Mouse (Mus musculus) liver, embryonic 14 days (tissue): ENCODE results near the gene Il25. TPM values are rescaled to one million over a fixed set of nuclear protein-coding genes. Genes with fewer than 3 reads are reported as not detected.

Experiments used
- polyA plus RNA-seq: library from polyadenylated mRNA; depleted of rRNA; stranded (reverse); fragments of >200 nt; gene quantifications from 2 replicates; pipeline ENCODE4 v1.2.3, GENCODE M21; 2012; rRNA removed

Gene Il25
- polyA plus RNA-seq: not detected in 2 replicates

GRCm38 (mm10) chr14:54932645-54933150, at the start of gene Il25:
TSS of gene Il25 (plus strand) at chr14:54932695.

GRCm38 (mm10) chr14:54883154-54884021, 49.1 kb upstream of the Il25 start, which contains the start of the genes Bcl2l2 and Gm20521:
TSS of gene Bcl2l2 (plus strand) at chr14:54883377.
TSS of gene Gm20521 (plus strand) at chr14:54883441.

GRCm38 (mm10) chr14:54892200-54892599, 40.3 kb upstream of the Il25 start, which contains the start of gene Pabpn1:
TSS of gene Pabpn1 (plus strand) at chr14:54892500.

GRCm38 (mm10) chr14:54912886-54913285, 19.6 kb upstream of the Il25 start, which contains the start of gene Slc22a17:
TSS of gene Slc22a17 (minus strand) at chr14:54913132.

GRCm38 (mm10) chr14:54925349-54926342, 6.8 kb upstream of the Il25 start, which contains the start of gene Efs:
TSS of gene Efs (minus strand) at chr14:54926126.

GRCm38 (mm10) chr14:54935904-54936830, 3.7 kb downstream of the Il25 start, which contains the start of gene Cmtm5:
TSS of gene Cmtm5 (plus strand) at chr14:54936261.

GRCm38 (mm10) chr14:54966320-54966977, 34.0 kb downstream of the Il25 start, which contains the start of gene Myh6:
TSS of gene Myh6 (minus strand) at chr14:54966927.

GRCm38 (mm10) chr14:54976633-54977032, 44.1 kb downstream of the Il25 start, which contains the start of gene Gm17428:
TSS of gene Gm17428 (plus strand) at chr14:54976933.

Other genes with a start within 250 kb of the Il25 start
- 32.7 and 36.7 TPM in 2 replicates for gene 1700123O20Rik, start 246.5 kb upstream of the Il25 start, polyA plus RNA-seq
- 71.1 and 71.7 TPM in 2 replicates for gene Acin1, start 245.8 kb upstream of the Il25 start, polyA plus RNA-seq
- 0.05 TPM in 2 replicates for gene Gm29776, start 233.9 kb upstream of the Il25 start, polyA plus RNA-seq
- 5.1 and 7.5 TPM in 2 replicates for gene Cebpe, start 220.5 kb upstream of the Il25 start, polyA plus RNA-seq
- 2.9 and 3.6 TPM in 2 replicates for gene Slc7a8, start 150.7 kb upstream of the Il25 start, polyA plus RNA-seq
- not detected in 2 replicates for gene Rnf212b, start 118.6 kb upstream of the Il25 start, polyA plus RNA-seq
- 1.1 and 1.2 TPM in 2 replicates for gene Homez, start 61.7 kb upstream of the Il25 start, polyA plus RNA-seq
- gene Ppp1r3e, start 55.1 kb upstream of the Il25 start, polyA plus RNA-seq: 2.6 and 3.0 TPM in 2 replicates
- 4.9 and 5.8 TPM in 2 replicates for gene Bcl2l2, start 49.3 kb upstream of the Il25 start, polyA plus RNA-seq
- 0.09 and 0.10 TPM in 2 replicates for gene Gm20521, start 49.3 kb upstream of the Il25 start, polyA plus RNA-seq
- gene Pabpn1, start 40.2 kb upstream of the Il25 start, polyA plus RNA-seq: 115 and 131 TPM in 2 replicates
- 2.8 and 5.0 TPM in 2 replicates for gene Slc22a17, start 19.6 kb upstream of the Il25 start, polyA plus RNA-seq
- gene Efs, start 6.6 kb upstream of the Il25 start, polyA plus RNA-seq: 0.25 and 0.83 TPM in 2 replicates
- gene Cmtm5, start 3.6 kb downstream of the Il25 start, polyA plus RNA-seq: 0.12 TPM in 1 of 2 replicates, not detected in the other
- gene Myh6, start 34.2 kb downstream of the Il25 start, polyA plus RNA-seq: 0.02 and 0.20 TPM in 2 replicates
- gene Gm17428, start 44.2 kb downstream of the Il25 start, polyA plus RNA-seq: not detected in 2 replicates
- gene Myh7, start 61.9 kb downstream of the Il25 start, polyA plus RNA-seq: 0.07 and 2.9 TPM in 2 replicates
- 32.0 and 34.0 TPM in 2 replicates for gene Ngdn, start 82.8 kb downstream of the Il25 start, polyA plus RNA-seq
- gene Zfhx2, start 159.6 kb downstream of the Il25 start, polyA plus RNA-seq: 0.19 and 0.28 TPM in 2 replicates
- gene Thtpa, start 162.1 kb downstream of the Il25 start, polyA plus RNA-seq: 1.9 and 2.4 TPM in 2 replicates
- gene Ap1g2, start 173.9 kb downstream of the Il25 start, polyA plus RNA-seq: 12.2 and 14.4 TPM in 2 replicates
- 0.02 and 0.05 TPM in 2 replicates for gene Jph4, start 184.2 kb downstream of the Il25 start, polyA plus RNA-seq